Mouse (Mus musculus) myocyte (in vitro differentiated cells): ENCODE results near the gene Zbtb8b. TPM values are rescaled to one million over a fixed set of nuclear protein-coding genes. Genes with fewer than 3 reads are reported as not detected.
A peak's percentile ranks its signal among the peaks of the same experiment; 100 is the strongest.

Experiments
- H3K27me3 ChIP-seq: one replicate; pipeline ENCODE4 v1.6.1; 2011; ENCODE audit not compliant: control insufficient read depth, insufficient read depth, insufficient read length
- H3K36me3 ChIP-seq: one replicate; pipeline ENCODE4 v1.6.1; 2011; ENCODE audit not compliant: control insufficient read depth, insufficient read depth
- H3K4me2 ChIP-seq: one replicate; pipeline ENCODE4 v1.6.1; 2011; ENCODE audit warnings: low read depth, control low read depth
- H3K4me3 ChIP-seq: one replicate; pipeline ENCODE4 v1.5.1; 2011; ENCODE audit warnings: mild to moderate bottlenecking, control low read depth, moderate library complexity
- H3K79me2 ChIP-seq: one replicate; pipeline ENCODE4 v1.6.1; 2011; ENCODE audit not compliant: control insufficient read depth, insufficient read depth
- H3ac ChIP-seq: one replicate; pipeline ENCODE4 v1.6.1; 2011; ENCODE audit not compliant: control insufficient read depth, insufficient read length
- CEBPB ChIP-seq: IDR thresholded peaks from 2 replicates; pipeline ENCODE4 v1.6.1; 2011; ENCODE audit warnings: mild to moderate bottlenecking, moderate library complexity; ENCODE audit not compliant: poor library complexity, insufficient read depth, severe bottlenecking
- E2F4 ChIP-seq: IDR thresholded peaks from one replicate; pipeline ENCODE4 v1.6.1; 2011; ENCODE audit warnings: mild to moderate bottlenecking, control low read depth, moderate library complexity; ENCODE audit not compliant: insufficient read depth
- MAX ChIP-seq: IDR thresholded peaks from one replicate; pipeline ENCODE4 v1.6.1; 2011; ENCODE audit warnings: low read depth, mild to moderate bottlenecking, control low read depth
- MYOD1 ChIP-seq, 3 experiments: IDR thresholded peaks; one replicate each; pipeline ENCODE4 v1.6.1; 2011; ENCODE audit warnings: control low read depth in 2 of 3, low read depth in 2 of 3, mild to moderate bottlenecking in 2 of 3, moderate library complexity in 1 of 3; ENCODE audit not compliant: insufficient read length in 2 of 3, control insufficient read depth in 1 of 3
- MYOG ChIP-seq, 3 experiments: IDR thresholded peaks; one replicate each; pipeline ENCODE4 v1.6.1; 2011; ENCODE audit warnings: control low read depth in 2 of 3, low read depth in 2 of 3, mild to moderate bottlenecking in 2 of 3; ENCODE audit not compliant: insufficient read length in 2 of 3, control insufficient read depth in 1 of 3, insufficient read depth in 1 of 3
- POLR2A ChIP-seq: IDR thresholded peaks from one replicate; pipeline ENCODE4 v1.6.1; 2011; ENCODE audit warnings: low read depth, mild to moderate bottlenecking, control low read depth, moderate library complexity; ENCODE audit not compliant: insufficient read length
- POLR2AphosphoS2 ChIP-seq: IDR thresholded peaks from one replicate; pipeline ENCODE4 v1.6.1; 2011; ENCODE audit warnings: low read depth, control low read depth; ENCODE audit not compliant: insufficient read length
- REST ChIP-seq: IDR thresholded peaks from one replicate; pipeline ENCODE4 v1.6.1; 2011; ENCODE audit warnings: mild to moderate bottlenecking, control low read depth, moderate library complexity; ENCODE audit not compliant: insufficient read depth, insufficient read length
- SRF ChIP-seq: IDR thresholded peaks from one replicate; pipeline ENCODE4 v1.6.1; 2011; ENCODE audit warnings: low read depth; ENCODE audit not compliant: control insufficient read depth, insufficient read length
- TCF12 ChIP-seq: IDR thresholded peaks from one replicate; pipeline ENCODE4 v1.6.1; 2011; ENCODE audit warnings: mild to moderate bottlenecking, control low read depth; ENCODE audit not compliant: poor library complexity, insufficient read depth, severe bottlenecking
- TCF3 ChIP-seq: IDR thresholded peaks from one replicate; pipeline ENCODE4 v1.6.1; 2011; ENCODE audit warnings: low read depth, control low read depth; ENCODE audit not compliant: insufficient read length
- USF1 ChIP-seq: IDR thresholded peaks from one replicate; pipeline ENCODE4 v1.6.1; 2011; ENCODE audit warnings: low read depth, mild to moderate bottlenecking, control low read depth, moderate library complexity
- polyA plus RNA-seq: library from polyadenylated mRNA; unstranded; fragments of >200 nt; fragmentation: generic; extraction: Trizol; gene quantifications from one replicate; pipeline ENCODE4 v1.2.1, GENCODE M21; 2012; ENCODE audit warnings: missing spikeins

Zbtb8b gene
- polyA plus RNA-seq, 1 experiment = 0.04 TPM

GRCm38 (mm10) chr4:129382488-129382887, 58.2 kb downstream of the Zbtb8b start:
- Histone ChIP-seq H3K36me3 (no peaks in the 10 kb centered on the region), H3K79me2 (no peaks in the 10 kb centered on the region), H3ac (no peak overlapping the region), H3K4me2 (no peak overlapping the region), H3K4me3 (no peak overlapping the region), H3K27me3 (no peaks in the 10 kb centered on the region)
- TF ChIP-seq CEBPB = 0 out of 2 replicates have a peak, but pooled peaks have one; percentile 5
- TF ChIP-seq MAX = no peak

DNA sequence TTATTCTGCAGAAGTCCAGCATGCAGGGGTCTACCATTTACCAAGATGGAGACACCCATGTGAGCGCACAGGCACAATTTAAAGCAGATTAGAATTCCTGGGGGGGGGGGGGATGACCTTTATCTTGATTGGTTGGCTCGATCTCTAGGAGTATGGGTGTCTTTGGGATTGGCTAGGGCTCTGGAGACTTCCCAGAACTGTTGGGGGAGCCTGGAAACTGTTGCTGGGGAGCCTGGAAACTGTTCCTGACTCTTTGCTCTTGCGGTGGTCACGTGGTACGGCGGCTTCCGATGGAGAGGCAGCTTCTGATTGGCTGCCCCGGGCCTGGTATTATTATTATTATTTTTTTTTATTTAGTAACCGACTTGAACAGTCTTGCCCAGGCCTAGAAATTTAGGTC, 58.6 kb downstream of the Zbtb8b start:
- TF ChIP-seq POLR2AphosphoS2 (no peak), MAX (no peak), E2F4 (no peak), MYOD1 (IDR thresholded peaks at IDR 0.05; ENCODE audit: control insufficient read depth in 1 of 3, insufficient read length in 2 of 3, low read depth in 2 of 3) (no peak), CEBPB (no peak), USF1 (no peak), MYOG (IDR thresholded peaks at IDR 0.05; ENCODE audit: control insufficient read depth in 1 of 3, insufficient read depth in 1 of 3, insufficient read length in 2 of 3, low read depth in 2 of 3) (no peak), POLR2A (no peak), TCF12 (no peak), SRF (no peak), TCF3 (no peak), REST (no peak)
- no peak overlapping the region for H3ac ChIP-seq
- H3K4me2 ChIP-seq = no peak overlapping the region
- no peak overlapping the region for H3K4me3 ChIP-seq
- H3K36me3 ChIP-seq = no peaks in the 10 kb centered on the region
- no peaks in the 10 kb centered on the region for H3K79me2 ChIP-seq
- H3K27me3 ChIP-seq = no peaks in the 10 kb centered on the region

GRCm38 (mm10) chr4:129381148-129381547, 59.5 kb downstream of the Zbtb8b start:
- H3K4me3 ChIP-seq = no peak overlapping the region
- no peak overlapping the region for H3ac ChIP-seq
- TF ChIP-seq TCF3 (no peak), POLR2A (no peak), MYOD1 (IDR thresholded peaks at IDR 0.05; ENCODE audit: control insufficient read depth in 1 of 3, insufficient read length in 2 of 3, low read depth in 2 of 3) (no peak), USF1 (no peak), REST (no peak), E2F4 (no peak), POLR2AphosphoS2 (no peak), SRF (no peak), CEBPB (no peak), MYOG (IDR thresholded peaks at IDR 0.05; ENCODE audit: control insufficient read depth in 1 of 3, insufficient read depth in 1 of 3, insufficient read length in 2 of 3, low read depth in 2 of 3) (no peak), MAX (no peak), TCF12 (no peak)
- no peaks in the 10 kb centered on the region for H3K79me2 ChIP-seq
- H3K36me3 ChIP-seq = no peaks in the 10 kb centered on the region
- no peaks in the 10 kb centered on the region for H3K27me3 ChIP-seq
- no peak overlapping the region for H3K4me2 ChIP-seq

DNA sequence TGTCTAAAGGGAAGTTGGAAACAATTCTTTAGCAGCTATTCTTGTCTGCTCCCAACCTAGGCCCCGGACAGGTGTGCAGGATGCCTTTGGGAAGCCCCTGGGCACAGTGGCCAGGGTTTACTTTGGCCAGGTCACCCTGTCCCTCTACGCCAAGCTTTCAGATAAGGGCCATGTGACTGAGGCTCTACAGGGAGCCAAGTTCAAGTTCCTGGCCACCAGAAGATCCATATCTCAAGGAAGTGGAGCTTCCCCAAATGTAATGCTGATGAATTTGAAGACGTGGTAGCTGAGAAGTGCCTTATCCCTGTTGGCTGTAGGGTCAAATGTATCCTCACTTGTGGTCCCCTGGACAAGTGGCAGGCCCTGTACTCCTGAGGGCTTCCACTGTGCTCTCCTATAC, 60.8 kb downstream of the Zbtb8b start:
- Histone ChIP-seq H3K4me3 (no peak overlapping the region), H3K4me2 (no peak overlapping the region), H3K36me3 (no peaks in the 10 kb centered on the region), H3K27me3 (no peaks in the 10 kb centered on the region), H3ac (no peak overlapping the region), H3K79me2 (no peaks in the 10 kb centered on the region)
- TF ChIP-seq MYOG (IDR thresholded peaks at IDR 0.05; ENCODE audit: control insufficient read depth in 1 of 3, insufficient read depth in 1 of 3, insufficient read length in 2 of 3, low read depth in 2 of 3) (no peak), TCF12 (no peak), E2F4 (no peak), MYOD1 (IDR thresholded peaks at IDR 0.05; ENCODE audit: control insufficient read depth in 1 of 3, insufficient read length in 2 of 3, low read depth in 2 of 3) (no peak), MAX (no peak), USF1 (no peak), REST (no peak), TCF3 (no peak), POLR2A (no peak), CEBPB (no peak), SRF (no peak), POLR2AphosphoS2 (no peak)

DNA sequence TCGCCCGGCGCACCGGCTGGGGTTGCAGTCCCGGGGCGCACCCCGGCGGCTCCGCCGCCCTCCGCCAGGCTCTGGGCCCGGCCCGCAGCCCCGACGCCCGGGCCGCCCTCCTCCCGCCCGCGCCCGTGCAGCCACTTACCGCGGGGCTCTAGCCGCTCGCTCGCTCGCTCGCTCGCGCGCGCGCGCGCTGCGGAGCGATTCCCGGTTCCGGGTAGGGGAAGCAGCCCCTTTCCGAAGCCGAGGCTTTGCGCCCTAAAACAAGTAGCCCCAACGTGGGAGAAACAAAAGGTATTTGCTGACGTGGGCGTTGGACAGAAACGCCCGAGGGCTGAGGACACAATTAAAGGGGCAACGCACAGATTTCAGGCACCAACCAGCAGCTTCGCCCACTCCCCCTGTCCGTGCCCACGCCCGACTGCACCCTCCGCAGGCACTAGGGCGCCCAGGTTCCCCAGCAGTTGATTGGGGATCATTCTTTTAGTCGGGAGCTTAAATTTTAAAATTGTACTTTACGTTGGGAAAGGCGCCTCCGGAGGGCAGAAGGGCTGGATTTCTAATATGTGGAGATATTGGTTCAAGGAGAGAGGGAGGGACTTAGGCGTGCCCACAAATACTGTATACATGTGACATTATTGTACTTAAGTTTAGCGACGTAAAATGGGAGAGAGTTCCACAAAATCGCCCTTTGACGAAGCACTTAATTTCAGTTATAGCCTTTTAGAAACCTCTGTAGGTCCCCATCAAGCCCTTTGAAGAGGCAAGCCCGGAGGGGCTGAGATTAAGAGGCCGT, 62.9 kb downstream of the Zbtb8b start, which contains the start of gene Zbtb8a:
TSS of gene Zbtb8a (minus strand) at position 516 of the 790 bp plus-strand sequence.
- H3K4me2 ChIP-seq = peak within 1 kb of the TSS; percentile 75
- H3K79me2 ChIP-seq = no peaks in the 10 kb centered on the region
- no peaks in the 10 kb centered on the region for H3K27me3 ChIP-seq
- peak within 1 kb of the TSS; percentile 24 for H3ac ChIP-seq
- TF ChIP-seq REST (no peak), MYOG (IDR thresholded peaks at IDR 0.05; ENCODE audit: control insufficient read depth in 1 of 3, insufficient read depth in 1 of 3, insufficient read length in 2 of 3, low read depth in 2 of 3) (no peak), POLR2AphosphoS2 (no peak), E2F4 (no peak), MYOD1 (IDR thresholded peaks at IDR 0.05; ENCODE audit: control insufficient read depth in 1 of 3, insufficient read length in 2 of 3, low read depth in 2 of 3) (no peak), SRF (no peak), TCF12 (no peak), USF1 (no peak), TCF3 (no peak), CEBPB (no peak)
- H3K4me3 ChIP-seq = peak within 1 kb of the TSS; percentile 44
- no peaks in the 10 kb centered on the region for H3K36me3 ChIP-seq
